Mouse (Mus musculus): ENCODE data around the gene Cflar.

Cflar gene

DNA sequence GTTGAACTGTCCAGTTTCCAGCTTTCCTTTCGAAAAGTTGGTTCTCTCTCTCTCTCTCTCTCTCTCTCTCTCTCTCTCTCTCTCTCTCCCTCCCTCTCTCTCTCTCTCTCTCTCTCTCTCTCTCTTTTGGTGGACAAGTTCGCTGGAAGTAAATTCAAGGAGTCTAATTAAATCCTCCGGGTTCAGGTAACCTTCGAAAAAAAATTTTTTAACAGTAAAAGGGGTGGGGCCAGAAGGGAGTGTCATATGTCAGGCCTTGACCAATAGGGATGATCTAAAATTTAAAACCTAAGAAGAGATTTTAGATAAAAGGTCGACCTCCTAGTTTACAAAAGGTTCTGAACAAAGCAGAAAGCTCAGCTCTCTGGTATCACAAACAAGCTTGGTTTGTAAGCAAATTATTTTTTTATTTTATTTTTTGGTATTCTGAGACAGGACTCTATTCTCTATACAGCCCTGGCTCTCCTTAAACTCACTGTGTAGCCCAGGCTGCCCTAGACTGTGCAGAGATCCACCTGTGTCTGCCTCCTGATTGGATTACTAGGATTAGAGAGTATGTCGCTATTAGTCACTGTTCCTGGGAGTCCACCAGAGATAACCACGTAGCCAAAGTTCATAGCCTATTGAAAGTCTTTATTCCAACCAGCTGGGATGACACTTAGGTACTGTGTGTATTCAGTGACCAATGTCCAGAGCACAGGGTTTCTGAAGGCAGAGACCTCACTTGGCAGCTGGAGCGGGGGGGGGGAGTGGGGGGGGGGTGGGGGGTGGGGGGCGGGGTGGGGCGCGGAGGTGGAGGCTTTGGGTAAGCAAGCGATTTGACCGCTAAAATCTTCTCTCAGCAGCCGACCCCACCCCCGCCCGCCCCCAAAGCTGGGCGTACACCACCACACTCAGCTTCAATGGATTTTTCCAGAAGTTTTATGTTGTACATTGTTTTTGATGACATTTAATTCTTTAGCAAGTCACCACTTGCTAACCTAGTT, 1.1 kb downstream of the Cflar start:
- DNase-seq (ENCODE audit: low read depth, low spot score) = peak; percentile 88

DNA sequence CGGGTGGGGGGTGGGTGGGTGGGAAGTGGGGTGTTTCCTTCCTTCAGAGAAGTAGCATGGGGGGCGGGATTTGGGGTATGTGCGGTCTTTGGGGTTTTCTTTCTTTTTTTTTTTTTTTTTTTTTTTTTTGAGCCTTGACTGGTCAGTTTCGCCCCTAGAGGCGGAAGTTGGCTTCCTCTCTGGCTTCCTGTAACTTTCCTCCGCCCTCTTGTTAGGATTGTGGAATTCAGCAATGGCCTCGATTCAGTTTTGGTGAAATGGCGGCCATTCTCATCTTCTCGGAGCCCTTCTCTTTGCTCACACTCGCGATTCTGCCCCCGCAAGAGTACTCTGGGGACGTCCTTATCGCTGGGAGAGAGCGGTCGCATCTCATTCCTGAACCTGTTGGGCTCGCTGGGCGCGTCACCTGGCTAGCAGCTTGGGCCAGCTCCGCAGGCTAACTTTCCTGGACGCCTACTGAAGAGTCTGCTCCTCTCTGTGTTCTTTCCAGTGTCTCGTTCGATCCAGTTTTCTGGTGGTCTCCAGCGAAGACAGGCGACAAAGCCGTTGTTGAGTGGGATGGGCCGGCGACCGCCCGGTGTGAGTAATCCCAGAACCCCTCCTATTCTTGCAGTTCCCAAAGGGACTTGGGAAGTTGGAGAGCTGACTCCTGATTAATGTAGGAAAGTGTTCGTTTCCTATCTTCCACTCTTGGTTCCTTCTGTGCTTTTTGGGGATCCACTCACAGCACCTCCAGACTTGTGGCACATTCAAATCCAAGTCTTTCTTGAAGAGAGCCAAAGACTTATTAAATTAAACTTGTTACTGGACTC, 2.0 kb downstream of the Cflar start:
- no peak for DNase-seq (ENCODE audit: low read depth, low spot score)

DNA sequence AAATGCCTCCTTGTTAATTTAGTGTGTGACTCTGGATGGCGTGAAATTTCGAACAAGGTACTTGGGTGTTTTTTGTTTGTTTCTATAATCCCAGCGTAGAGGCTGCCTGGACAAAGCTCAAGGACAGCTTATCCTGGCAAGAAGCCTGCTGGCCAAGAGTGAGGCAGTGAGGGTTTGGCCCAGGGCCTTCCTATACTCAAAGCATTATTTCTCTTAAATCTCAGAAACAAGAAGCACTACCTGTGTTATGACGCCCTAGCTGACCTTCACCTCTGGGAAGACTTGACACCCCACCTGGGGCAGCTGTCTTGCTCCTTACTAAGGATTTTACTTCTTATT, 2.6 kb downstream of the Cflar start:
- no peak for DNase-seq (ENCODE audit: low read depth, low spot score)

DNA sequence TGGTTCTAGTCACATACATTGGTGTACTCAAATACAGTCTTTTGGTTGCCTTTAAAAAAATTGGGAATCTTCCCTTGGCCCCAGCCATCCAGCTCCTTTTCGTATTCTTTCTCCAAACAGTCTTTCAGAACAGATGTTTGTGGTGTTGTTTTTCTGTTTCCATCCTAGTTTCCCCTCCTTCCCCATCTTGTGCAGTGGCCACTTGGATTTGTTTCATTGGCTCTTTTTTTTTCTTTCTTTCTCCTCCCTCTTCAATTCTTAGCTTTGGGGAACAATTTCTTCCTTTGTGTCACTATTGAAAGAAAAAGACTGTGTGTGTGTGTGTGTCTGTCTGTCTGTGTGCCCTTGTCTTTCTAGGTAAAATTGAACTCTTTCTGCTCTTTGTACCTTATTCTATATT, 3.1 kb downstream of the Cflar start:
- no peak for DNase-seq (ENCODE audit: low read depth, low spot score)

DNA sequence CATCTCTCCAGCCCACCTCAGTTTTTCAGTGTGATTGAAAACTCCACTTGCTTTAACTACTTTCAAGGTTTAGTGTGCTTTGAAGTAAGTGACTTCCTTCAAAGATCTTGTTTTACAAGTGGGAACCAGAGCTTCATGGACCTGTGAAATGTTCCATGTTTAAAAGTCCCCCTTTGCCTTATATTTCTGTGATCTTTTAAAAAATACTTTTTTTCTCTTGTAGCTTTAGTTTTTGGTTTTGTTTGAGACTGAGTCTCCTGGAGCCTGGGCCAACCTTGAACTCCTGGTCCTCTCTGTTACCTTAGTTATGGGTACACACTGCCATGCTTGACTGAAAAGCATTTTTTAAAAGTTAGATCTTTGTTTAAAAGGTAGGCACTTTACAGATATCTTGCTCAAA, 4.2 kb downstream of the Cflar start:
- DNase-seq (ENCODE audit: low read depth, low spot score) = no peak

DNA sequence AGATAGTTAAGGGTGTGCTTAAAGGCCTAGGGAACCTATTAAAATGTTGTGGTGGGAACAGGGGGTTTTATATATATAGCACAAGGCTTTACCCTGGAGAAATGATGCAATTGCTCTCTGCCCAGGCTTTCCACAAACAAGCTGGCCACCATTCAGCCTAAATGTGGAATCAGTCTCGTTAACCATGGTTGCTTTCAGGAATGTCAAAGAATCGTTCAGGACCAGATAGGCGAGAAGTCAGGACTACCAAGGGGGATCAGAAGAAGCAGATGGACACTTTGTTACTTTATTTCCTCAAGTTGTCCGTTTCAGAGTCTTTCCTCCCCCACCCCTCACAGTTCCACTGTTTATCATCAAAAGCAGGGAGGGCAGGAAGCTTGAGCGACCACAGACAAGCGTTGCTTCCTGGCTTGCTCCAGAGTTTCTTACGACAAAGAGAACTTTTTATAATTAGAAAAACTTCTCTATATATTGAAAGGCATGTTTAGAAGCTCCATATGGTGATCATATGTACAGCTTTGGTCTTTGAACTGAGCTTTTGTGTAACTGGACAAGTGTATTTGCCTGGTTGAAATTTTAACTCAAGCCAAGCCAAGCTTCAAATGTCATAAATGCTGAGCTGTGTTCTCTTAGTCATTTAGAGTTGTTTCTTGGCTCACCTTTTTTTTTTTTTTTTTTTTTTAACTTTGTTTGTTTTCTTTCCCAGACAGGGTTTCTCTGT, 5.0 kb downstream of the Cflar start:
- no peak for DNase-seq (ENCODE audit: low read depth, low spot score)

DNA sequence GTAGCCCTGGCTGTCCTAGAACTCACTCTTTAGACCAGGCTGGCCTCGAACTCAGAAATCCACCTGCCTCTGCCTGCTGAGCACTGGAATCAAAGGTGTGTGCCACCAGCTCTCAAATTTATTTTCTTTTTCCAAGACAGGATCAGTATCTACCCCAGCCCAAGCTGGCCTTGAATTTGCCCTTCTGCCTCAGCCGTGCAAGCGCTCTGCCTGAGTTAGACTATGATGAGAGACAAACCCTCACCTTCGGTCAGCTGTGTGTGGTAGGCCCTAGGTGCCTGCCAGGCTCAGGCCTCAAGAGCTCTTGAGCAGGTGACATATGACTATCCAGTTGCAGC, 5.5 kb downstream of the Cflar start:
- DNase-seq (ENCODE audit: low read depth, low spot score) = no peak

DNA sequence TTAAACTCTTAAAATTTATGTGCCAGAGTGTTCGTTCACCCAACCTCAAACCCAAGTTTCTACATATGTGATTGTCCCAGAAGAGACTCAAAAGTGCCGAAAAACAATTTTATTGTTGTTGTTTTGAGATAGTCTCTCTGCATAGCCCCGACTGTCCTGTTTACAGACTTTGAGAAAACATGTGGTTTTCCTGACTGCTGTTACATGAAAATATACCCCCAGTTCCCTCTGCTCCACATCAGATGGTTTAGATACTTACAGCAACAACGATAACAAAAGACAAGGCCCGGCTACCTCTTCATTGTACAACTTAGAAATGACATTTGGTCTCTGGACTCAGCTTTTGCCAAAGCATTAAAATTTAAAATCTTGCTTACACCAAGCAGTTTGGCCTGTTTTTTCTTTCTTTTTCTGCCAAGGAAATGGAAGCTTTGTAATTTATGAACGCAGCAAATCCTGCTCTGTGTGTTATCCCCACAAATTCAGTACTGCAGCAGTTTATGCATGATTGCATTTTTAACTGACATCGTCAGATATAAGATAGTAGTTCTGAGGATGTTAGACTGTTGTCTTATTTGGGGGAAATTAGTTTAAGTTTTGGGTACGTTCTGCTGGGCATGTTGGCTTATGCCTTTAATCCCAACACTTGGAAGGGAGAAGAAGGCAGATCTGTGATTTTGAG, 6.4 kb downstream of the Cflar start:
- DNase-seq (ENCODE audit: low read depth, low spot score) = no peak

DNA sequence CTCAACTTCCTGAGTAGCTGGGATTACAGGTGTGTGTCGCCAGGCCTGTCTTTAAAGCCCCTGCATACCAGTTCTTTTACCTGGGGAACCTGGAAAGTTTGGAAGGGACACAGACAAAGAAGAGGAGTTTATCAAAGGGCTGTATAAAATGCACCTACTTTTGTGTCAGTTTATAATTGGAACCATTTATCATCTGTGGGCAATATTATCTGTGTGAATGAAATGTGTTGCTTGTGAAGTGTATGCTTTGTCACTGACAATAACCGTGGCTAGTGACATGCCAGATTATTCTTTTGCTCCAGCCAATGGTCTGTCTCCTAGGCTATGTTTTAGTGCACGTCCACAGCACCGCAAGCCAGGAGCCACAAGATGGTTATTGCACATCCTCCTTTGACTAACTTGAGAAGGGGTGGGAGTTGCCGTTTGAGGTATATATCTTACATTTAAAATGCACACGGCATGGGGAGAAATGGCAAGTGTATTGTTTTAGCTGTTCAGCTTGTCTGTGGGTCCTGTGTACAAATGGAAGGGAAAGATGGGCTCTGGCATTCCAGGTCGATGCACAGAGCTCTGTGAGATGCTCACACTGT, 8.1 kb downstream of the Cflar start:
- DNase-seq (ENCODE audit: low read depth, low spot score) = no peak

DNA sequence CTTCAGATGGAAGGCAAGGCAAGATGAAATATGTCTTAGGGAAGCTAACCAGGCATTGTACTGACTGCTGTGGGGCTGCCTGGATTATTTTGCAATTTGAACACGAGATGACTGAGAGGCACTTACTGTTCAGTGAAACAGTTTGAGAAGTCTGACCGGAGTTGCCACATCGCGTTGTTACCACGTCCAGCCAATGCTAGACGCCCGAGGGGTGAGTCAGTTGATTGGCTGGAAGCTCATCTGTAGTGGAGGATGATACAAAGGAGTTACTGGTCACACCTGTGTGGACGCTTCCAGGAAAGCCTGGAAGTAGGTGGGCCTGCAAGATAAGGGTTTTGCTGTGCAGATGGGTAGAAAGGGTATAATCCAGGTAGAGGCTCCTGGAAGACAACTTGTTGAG, 8.8 kb downstream of the Cflar start:
- DNase-seq (ENCODE audit: low read depth, low spot score) = no peak

DNA sequence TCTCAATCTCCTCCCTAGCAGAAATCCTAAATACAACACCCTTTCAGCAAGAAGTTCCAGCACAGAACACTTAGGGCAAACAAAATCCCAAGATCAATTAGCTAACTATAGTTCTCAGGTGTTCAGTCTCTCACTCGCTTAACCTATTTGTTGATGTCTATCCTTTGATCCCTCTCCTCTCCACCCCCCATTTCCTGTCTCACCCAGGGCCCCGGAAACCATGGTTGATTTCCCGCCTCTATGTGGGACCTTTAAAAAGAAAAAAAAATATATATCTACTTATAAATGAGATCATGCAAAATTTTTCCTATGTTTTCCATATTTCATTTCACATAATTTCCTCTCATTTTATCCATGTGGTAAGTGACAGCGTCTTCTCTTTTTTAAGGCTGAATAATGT, 9.7 kb downstream of the Cflar start:
- DNase-seq (ENCODE audit: low read depth, low spot score) = peak; percentile 43

DNA sequence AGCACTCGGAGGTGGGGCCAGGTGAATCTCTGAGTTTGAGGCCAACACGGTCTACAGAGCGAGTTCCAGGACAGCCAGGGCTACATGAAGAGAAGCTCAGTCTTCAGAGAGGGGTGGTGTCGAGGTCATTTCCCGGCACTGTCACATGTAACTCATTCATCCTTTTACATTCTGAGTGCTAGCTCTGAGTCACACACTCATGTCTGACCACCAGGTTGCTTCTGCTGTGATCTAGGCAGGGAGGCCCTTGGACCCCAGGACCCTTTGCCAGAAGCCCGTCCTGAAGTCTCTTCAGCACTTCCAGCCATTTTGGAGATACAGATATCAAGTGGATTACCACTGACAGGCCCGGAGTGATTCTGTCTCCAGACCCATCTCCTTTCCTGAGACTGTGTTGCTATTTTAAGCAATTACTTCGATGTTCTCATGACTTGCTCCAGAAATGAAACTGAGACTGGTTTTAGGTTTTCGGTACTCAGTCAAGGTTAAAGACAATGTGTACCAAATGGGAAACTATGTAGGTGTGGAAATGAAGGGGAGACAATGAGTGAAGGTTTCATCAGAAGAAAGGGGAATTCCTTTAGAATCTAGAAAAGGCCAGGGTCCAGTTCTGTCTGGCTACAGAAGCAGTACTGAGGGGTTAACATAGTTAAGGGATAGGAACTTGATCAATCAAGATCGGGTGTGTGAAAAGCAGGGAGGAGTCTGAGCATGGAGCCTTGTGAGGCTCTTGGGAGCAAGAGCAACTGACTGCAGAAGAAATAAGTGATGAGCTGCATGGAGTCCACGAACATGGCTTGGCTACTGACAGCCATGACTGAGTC, 11.0 kb downstream of the Cflar start:
- DNase-seq (ENCODE audit: low read depth, low spot score) = peak; percentile 33

DNA sequence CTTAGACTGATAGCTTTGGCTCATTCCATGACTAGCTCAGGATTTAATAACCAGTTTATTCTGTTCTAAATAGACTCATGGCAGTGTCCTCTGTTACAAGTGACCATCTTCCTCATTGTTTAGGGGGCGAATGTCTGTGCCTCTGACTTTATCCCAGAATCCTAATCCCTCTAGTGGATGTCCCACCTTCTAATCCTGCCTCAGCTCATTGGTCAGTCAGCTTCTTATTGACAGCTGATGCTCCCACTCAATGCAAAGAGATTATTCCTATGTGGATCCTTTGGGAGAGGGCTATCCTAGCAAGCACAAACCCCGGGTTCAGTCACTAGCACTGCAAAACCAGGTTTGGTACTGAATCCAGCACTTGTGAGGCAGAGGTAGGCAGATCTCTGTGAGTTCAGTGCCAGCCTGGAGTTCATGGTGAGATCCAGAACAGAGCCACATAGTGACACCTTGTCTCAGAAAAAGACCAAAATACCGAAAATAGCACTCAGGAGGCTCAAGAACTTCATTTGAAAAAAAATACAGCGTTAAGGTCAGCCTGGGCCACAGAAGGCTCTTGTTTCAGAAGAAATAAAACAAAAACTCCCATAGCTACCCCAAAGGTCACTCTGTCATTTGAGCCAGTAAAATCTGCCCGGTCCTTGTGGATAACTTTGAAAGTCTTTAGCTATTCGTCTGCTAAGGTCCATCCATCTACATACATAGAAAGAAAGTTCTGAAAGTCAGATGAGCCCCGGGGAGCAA, 11.9 kb downstream of the Cflar start:
- DNase-seq (ENCODE audit: low read depth, low spot score) = no peak

DNA sequence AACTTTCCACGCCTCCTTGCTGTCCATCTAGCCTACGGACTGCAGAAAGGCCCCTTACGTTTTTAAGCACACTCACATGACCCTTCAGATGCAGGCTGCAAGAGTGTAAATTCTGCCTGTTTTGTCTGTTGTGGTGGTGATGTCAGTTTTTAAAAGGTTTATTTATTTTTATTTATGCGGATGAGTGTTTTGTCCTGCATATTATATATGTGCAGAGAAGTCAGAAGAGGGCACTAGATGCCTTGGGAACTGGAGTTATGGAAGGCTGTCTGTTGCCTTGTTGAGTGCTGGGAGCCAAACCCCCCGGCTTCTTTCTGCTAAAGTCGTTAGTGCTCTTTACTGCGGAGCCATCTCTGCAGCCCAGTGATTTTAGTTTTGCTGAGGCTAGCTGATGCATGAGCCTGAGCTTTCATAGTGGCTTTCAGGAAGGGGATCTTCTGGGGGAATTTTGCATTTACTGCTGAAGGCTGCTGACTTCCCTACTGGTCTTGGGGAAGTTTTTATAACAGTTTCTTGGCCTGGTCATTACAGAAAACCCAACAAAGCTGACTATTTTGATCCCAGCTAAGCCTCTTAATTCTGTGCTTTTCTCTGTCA, 12.6 kb downstream of the Cflar start:
- peak; percentile 67 for DNase-seq (ENCODE audit: low read depth, low spot score)

DNA sequence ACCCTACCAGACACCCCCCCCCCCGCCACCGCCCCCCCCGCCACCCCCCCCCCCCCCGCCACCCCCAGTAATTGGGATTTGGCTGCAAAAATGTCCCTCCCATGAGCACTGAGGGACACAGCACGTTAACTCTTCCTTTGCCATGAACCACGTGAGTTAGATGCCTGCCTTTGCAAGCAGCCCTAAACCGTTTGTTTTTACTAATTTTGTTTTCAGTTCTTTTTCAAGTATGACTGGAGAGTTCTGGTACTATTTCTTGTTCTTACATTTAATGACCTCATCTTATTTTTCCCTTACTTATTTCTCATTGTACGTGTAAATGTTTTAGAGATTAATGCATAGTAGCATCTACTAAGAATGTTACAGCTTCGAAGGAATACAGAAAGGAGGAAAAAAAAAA, 13.2 kb downstream of the Cflar start:
- DNase-seq (ENCODE audit: low read depth, low spot score) = peak; percentile 41

DNA sequence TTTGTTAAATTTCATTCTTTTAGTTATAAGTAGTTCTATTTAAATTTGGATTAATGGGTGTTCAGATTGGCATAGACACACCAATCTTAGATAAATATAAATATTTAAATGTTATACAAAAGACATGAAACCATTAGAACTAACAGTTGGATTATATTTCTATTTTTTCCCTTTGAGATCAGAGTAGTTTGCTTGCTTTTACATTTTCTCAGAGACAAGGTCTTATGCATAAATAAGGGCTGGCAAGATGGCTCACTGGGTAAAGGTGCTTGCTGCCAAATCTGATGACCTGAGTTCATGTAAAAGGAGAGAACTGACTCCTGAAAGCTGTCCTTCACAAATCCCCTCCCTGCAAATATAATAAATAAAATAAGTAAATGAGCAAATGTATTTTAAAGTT, 13.8 kb downstream of the Cflar start:
- peak; percentile 30 for DNase-seq (ENCODE audit: low read depth, low spot score)

DNA sequence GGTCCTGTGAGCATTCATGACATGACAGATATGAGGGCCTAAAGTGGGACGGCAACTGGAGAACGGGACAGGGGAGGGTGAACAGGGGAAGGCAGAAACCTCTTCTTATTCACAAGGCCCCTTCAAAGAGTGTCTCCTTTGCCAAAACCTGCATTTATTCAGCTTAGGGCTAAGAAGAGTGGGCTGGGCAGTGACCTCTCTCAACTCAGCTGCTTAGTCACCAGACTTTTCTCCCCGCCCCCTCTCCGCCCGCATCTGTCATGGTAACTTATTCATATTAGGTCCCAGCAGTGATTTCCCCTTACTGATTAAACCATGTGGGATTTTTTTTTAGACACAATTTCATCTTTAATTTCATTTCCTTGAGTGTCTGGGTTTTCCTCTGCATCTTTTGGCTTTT, 14.5 kb downstream of the Cflar start:
- peak; percentile 79 for DNase-seq (ENCODE audit: low read depth, low spot score)

DNA sequence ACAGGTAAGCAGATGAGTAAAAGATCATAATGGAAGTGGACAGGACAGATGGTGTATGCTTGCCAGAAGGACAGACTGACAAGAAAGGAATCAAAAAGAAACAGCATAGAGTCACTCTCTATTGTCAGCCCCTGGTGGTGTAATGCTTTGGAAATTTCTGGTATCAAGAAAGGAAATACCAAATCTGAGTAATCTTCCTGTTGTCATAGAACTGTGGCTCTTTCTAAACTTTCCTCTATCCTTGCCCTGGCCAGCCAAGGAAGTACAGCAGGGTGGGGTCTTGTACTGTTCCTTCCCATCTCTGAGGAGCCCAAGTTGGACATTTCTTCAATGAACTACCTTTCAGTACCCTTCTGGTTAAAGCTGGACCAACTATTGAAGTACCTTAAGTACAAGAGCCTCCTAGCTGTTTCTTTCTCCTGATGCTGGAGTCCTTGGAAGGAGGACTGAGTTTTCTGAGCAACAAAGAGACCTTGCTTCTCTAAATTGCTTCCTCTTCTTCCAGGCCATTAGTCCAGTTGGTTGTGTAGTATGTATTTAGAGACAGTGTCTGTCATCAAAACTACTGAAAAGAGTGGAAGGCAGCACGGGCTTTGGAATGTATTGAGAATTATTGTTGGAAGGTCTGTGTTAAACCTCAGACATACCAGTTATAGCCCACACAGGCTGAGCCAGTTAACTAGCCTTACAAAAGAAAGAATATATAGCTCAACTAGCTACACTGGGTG, 15.9 kb downstream of the Cflar start:
- DNase-seq (ENCODE audit: low read depth, low spot score) = peak; percentile 33
